Mouse (Mus musculus) gonadal fat pad, adult 2 months (tissue): ENCODE measurements around the gene Arhgap10. TPM values are rescaled to one million over a fixed set of nuclear protein-coding genes. Genes with fewer than 3 reads are reported as not detected.

Experiments used
- DNase-seq: peaks from one replicate; pipeline ENCODE4 v3.0.0-alpha.2; 2012; ENCODE audit warnings: low read depth
- polyA plus RNA-seq: library from polyadenylated mRNA; depleted of rRNA; stranded (reverse); fragments of >200 nt; gene quantifications from 2 replicates; pipeline ENCODE4 v1.2.3, GENCODE M21; 2012; rRNA removed

The Arhgap10 gene
- 7.6 and 9.0 TPM in 2 replicates for polyA plus RNA-seq

DNA sequence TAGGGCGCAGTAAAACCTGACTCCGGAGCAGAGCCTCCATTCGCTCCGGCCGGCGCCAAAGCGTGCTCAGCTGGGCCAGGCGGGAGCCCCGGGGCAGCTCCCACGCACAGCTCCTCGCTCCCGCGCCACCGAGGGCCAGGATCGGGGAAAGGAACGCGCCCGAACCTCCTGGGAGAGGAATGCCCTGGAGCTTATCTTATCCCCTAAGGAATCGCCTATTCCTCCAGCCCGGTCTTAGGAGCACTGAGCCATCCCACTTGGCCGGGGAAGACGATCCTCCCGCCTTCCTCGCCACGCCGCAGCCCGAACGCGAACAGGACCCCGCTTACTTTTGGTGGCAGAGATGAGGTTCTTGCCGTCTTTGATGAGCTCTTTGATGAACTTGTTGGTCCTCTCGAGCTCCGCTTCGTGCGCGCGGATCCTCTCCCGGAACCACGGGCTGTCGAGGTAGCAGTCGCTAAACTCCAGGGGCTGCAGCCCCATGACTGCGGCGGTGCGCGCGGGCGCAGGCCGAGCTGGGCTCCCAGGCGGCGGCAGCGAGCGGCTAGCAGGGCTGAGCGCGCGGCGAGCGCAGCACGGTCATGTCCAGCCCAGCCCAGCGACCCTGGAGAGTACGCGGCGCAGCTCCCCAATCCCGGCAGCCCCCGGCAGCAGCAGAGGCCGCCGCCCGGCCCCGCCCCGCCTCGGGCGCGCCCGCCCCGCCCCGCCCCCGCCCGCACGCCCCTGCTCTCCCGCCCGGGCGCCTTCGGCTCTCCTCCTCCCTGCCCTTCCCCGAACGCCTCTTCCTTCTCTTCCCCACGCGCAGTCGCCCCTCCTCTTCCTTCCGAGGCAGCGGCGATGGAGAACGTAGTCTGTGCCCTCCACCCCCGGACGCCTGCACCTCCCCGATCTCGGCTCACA lies at the start of gene Arhgap10:
Gene Arhgap10 (minus strand): TSS at position 653 of the 900 bp plus-strand sequence.
- DNase-seq = no peak

GRCm38 (mm10) chr8:77561441-77561840 lies 43.7 kb upstream of the Arhgap10 start:
- DNase-seq = no peak

- DNase-seq = no peak
These were observed 34.7 kb upstream of the Arhgap10 start for GRCm38 (mm10) chr8:77552491-77552890.

- no peak for DNase-seq
These were observed 32.3 kb upstream of the Arhgap10 start for GRCm38 (mm10) chr8:77549881-77550580.

DNA sequence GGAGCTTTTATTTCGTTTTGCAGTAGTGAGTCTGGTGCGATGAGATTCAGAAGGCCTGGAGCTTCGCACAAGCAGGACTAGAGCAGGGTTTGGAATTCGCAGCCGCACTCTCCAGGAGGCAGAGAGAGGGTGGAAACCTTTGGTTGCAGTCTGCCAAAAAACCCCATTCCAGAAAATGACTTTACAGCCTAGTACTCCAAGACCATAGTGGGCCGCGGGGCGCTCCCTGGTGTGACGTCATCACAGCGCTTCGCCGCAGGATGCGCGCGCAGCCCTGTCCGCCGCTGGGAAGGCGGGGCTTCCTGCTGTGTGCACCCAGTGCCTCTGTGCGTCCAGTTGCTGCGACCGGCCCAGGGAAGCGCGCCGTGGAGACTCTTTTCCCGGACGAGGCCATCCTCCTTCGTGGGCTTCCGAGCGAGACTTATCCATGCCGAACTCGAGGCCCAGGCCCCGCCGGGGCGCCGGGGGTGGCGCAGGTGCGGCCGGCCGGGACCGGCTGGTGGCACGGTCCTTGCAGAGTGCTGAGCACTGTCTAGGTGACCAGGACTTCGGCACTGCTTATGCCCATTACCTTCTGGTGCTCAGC lies 31.5 kb upstream of the Arhgap10 start, which contains the start of gene Prmt9:
Gene Prmt9 (plus strand): TSS at position 277 of the 586 bp plus-strand sequence.
- DNase-seq = no peak

GRCm38 (mm10) chr8:77545616-77546015 lies 27.9 kb upstream of the Arhgap10 start:
- no peak for DNase-seq

DNA sequence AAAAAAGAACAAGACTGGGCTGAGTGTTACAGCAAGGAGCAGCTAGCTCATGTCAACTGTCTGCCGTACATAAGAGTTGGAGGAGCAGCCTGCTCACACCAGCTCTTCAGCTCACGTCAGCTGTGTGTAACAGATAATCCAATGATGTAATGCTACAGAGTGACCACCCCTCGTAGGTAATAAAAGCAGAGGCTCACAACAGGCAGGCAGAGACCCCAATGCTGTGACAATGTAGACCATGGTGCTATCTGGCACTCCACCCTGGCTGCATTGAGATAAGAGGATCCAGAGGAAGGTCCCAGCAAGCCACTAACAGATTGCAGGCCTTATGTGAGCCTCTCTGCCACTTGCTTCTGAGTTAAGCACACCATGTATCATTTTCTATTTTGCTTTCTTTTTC lies 26.7 kb upstream of the Arhgap10 start:
- no peak for DNase-seq

DNA sequence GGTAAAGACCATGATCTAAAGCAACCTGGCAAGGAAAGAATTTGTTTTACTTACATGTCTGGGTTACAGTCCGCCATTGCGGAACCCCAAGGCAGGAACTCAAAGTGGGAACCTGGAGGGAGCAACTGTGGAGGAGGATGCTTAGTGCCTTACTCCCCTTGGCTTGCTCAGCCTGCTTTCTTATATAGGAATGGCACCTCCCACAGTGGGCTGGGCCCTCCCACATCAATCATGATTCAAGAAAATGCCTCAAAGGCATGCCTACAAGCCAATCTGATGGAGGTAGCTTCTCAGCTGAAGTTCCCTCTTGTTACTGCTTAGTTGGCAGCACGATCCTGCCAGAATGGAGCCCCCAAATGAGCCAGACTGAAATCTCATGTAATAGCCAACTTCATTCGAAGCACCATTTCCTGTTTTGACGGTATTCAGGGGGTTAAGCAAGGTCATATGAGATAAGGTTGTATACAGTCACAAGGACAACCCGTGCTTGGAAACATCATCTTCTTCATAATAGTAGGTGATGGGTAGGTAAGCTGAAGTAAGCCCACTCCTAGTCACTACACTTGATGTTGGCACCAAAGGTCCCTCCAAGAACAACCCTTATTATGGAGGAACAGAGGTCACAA lies 25.5 kb upstream of the Arhgap10 start:
- DNase-seq = no peak

DNA sequence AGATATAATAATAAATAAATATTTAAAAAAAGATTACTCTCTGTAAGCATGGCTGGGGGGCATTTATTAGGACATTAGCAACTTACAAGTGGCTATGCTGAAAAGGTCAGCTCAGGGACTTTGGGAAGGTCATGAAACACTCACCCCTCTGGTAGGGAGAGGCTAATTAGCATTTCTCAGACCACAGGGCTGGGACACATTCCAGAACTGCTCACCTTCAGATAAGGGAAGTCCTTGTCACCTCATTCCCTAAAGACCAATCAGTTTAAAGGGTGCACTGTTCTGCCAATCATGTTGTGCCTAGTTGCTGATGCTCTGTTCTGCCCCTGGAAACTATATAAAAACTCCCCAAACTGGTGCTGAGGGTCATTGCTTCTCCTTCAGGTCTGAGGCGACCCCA lies 20.5 kb upstream of the Arhgap10 start:
- DNase-seq = no peak

GRCm38 (mm10) chr8:77536821-77537220 lies 19.1 kb upstream of the Arhgap10 start:
- no peak for DNase-seq

DNA sequence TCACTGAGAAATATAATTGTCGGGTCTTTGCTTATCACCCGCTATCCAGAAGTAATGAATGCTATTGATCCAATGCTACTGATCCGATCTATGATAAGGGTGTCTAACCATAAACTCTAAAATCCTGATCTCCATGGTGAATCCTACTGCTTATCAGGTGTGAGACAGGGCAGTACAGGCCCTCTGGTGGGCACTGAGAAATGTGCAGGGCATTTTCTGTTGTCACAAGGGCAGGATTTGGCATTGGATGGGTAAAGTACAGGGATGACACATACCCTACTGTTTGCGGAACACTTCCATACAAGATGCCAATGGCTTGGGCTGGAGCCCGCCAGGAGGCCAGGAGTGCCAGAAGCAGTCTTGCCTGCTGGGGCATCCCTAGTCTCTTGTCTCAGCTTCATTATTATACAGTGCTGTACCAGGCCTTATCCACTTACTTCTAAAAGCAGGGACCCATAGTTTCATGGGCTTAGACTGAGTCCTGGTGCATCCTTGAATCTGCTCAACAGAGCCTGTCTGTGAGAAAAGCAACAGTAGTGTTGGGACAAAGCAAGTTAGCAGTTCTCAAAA lies 17.4 kb upstream of the Arhgap10 start:
- no peak for DNase-seq

GRCm38 (mm10) chr8:77534358-77534992 lies 16.7 kb upstream of the Arhgap10 start:
- no peak for DNase-seq

DNA sequence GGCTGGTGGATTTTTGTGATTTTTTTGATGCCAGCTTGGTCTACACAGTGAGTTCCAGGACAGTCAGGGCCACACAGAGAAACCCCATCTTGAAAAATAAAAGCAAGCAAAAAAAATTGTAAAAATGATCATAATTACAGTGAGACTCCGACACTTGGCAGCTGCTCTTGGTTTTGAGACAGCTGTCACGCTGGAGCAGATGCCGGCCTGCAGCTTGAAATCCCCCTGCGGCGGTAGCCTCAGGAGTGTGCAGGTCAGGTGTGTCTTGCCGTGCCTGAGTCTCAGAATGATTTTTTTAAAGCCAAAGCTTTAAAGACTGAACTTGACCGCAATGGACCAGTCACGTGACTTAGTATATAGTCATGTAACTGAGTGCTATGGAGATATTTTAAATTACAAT lies 8.4 kb upstream of the Arhgap10 start:
- DNase-seq = no peak

DNA sequence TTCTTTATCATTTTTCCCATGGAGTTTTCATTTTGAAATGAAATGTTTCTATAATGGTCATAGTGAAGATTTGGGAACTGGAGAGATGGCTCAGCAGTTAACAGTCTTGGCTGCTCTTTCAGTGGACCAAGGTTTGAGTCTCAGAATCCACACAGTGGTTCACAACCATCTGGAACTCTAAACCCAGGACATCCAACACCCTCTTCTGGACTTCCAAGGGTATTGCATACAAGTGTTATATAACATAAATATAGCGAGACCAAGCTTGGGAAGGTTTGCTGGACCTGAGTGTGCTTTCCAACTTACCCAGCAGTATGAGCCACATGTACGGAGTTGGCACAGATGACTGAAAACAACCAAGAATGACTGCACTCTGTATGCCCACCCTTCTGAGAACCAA lies 7.2 kb upstream of the Arhgap10 start:
- DNase-seq = no peak

DNA sequence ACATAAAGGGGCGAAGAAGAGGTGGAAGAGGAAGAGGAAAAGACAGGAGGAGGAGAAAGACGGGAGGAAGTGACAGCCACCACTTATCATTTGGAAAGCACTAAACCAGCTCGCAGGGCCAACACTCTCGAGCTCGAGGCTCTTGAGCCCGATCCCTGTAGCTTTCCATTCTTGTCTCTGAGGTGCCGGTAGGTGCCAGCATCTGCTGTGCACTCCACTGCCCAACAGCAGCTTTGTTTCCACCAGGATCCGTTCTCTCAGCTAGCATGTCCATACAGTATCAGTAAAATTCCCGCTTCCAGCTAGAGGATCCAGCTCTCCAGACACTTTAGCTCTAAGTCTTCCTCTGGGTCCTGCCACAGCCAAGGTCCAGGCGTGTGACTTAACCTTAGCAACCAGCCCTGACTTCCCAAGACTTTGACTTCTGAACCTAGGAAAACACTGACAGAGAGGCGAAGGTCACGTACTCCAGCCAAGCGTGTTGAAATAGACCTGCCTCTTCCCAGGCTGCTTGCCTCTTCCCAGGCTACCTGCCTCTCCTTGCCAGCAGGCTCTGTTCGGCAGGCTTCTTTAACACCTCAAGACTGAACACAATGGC lies 6.4 kb upstream of the Arhgap10 start:
- DNase-seq = no peak

DNA sequence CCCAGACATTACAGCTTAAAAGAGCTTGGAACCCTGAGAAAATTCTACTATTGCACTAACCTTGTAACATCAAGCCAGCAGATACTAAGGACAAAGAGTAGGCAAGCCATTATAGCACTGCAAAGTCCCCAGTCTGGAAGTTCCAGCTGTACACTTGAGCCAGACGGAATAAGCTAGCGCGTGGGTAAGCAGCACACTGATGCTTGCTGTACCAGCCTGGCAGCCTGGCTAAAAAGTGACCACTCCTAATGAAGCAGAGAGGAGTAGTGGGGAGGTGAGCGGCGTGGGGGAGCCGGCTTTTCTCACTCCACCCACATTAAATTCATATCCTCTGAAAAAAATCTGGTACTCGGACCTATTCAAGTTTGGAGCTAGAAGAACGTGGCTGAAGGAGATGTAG lies 5.2 kb upstream of the Arhgap10 start:
- DNase-seq = no peak

DNA sequence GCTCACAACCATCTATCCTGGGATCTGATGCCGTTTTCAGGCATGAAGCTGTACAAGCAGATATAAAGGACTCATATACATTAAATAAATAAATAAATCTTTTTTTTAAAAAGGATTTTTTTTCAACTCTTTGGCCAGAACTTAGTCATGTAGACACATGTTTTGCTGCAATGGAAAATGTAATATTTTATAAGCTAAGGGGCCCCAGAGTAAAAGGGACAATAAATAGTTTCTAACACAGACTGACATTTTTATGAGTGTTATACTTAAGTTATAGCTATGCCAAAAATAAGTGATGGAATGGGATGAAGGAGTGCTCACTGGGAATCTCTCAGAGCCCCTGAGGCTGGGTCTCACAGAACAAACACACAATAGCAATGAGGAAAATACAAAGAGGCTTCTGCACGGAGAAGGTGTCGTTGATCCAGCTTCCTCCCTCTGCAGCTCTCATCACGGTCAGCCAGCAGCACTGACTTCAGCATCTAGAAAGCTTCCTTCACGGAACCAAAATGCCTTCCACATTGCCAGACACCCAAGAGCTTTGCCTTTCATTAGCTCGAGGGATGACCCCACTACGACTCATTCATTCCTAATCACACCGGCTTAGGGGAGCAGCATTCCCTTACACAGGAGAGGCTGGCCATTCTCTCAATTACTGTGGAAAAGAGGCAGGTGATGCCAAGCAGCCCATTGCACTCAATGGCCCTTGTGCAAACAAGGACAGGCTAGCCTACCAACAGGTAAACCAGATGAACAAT lies 3.5 kb upstream of the Arhgap10 start:
- DNase-seq = no peak

DNA sequence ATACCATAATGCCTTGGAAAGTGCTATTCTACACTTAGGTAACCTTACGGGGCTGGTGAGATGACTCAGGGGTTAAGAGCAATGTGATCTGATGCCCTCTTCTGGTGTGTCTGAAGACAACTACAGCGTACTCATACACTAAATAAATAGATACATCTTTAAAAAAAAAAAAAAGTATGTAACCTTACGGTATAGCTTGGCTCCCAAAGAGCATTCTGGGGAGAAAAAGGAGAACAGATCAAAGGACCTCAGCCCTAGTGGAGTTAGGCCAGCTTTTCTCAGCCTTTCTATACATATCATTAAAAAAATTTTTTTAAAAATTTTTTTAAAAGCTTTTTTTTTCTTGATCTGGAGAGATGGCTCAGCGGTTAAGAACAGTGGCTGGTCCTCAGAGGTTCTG lies 2.8 kb upstream of the Arhgap10 start:
- no peak for DNase-seq

DNA sequence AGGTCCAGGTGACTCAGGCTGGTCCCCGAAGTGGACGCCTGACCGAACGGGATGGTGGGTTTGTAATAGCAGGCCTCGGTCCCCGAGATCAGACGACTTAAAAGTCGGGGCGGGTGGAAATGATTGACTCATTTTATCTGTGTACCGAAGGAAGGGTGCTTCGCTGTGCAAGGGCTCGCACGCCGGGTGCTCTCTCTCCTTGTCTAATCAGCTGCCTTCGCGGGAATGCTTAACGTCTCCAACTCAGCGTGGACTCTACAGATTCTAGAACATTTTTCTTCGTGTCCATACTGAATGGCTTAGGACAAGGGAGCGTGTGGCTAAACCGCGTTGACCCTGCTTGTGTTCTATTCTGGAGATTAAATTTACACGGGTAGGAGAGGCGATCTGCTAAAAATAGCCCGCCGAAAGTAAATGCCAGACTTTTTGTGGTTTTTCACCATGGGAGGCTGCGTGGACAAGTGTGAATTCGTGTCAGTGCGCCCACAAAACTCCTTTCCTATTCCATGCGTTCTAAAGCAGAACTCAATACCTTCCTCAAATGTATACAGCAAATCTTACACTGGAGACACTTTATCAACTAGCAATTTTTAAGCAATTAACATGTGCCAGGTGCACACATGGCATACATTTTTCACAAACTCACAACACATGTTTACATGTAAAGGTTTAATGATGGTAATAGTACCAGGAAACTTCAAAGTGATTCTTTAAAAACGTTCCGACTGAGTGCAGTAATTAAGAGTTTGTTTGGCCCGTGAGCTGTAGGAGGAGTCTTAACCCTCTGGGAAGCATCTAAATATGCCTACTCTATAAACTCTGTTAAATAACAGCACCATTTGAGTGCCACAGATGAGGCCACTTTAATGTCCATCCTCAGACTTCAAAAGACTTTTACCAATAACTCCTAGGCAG lies 705 bp upstream of the Arhgap10 start:
- DNase-seq = no peak
